Mouse (Mus musculus): ENCODE data around the gene Blm. TPM values are rescaled to one million over a fixed set of nuclear protein-coding genes. Genes with fewer than 3 reads are reported as not detected.

The Blm gene
- total and polyA plus RNA-seq, 2 experiments from 2014 or later = 4.5 to 6.4 TPM

DNA sequence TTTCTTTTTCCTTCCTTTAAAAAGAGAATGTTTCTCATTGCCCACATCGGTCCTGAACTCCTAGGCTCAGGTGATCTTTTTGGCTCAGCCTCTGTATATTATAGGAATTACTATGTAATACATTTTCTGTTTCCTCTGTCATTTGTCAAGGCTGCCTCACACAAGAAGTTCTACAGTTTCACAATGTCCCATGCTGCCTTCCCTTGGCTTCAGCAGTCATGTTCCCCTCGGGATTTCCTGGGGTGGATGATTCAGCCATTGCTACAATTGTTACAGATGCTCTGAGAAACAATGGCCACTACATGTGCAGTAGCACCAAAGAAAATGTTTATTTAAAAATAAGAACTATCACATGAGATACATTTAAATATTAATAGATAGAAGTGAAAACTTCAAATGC is 80.1 kb downstream of the Blm start:
- Histone ChIP-seq H3K9me3 (replicated peaks; ENCODE audit: control insufficient read depth, low read length) (no peaks in the 10 kb centered on the region), H3K27me3 (ENCODE audit: control insufficient read depth, insufficient read depth, low read length) (no peaks in the 10 kb centered on the region), H3K9ac (replicated peaks; ENCODE audit: low read depth, low read length) (no peak overlapping the region), H3K4me2 (ENCODE audit: low read depth, low read length) (no peak overlapping the region), H3K4me1 (ENCODE audit: control insufficient read depth, insufficient read depth) (peaks cover 29% of the 10 kb centered on the region), H3K36me3 (replicated peaks; ENCODE audit: control insufficient read depth, insufficient read depth, low read length) (peaks cover 4% of the 10 kb centered on the region; the same call in 1 of the 2 replicates), H3K4me3 (ENCODE audit: low read depth, low read length) (no peak overlapping the region), H3K27ac (ENCODE audit: low read depth) (no peak overlapping the region)
- TF ChIP-seq CTCF (IDR thresholded peaks at IDR 0.05; ENCODE audit: low read depth) (no peak), EP300 (IDR thresholded peaks at IDR 0.05; ENCODE audit: low read depth) (no peak)
- WGBS = 68% methylated on average over 2 of the region's 2 CpGs
- no peak for DNase-seq (ENCODE audit: low spot score)
- no peak for ATAC-seq (ENCODE audit: insufficient read depth, low read depth)

DNA sequence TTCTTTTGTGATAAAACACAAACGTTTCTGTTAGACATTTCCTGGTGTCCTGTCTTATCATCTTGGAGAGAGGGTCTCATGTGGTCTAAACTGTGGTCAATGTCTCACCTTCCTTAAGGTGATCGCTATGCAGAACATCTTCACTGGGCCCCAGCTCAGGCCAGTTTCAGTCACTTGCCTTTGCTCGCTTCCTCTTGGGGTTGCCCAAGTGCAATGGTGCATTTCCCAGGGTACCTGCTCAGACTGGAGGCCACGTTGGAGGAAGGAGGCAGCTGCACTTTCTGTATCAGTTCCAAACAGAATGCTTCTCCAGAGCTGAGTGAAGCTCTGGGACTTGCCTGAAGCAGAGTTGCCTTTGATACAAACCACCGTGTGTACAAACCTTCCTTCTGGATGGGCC is 80.9 kb downstream of the Blm start:
- no peak for DNase-seq (ENCODE audit: low spot score)
- Histone ChIP-seq H3K4me1 (ENCODE audit: control insufficient read depth, insufficient read depth) (peaks cover 27% of the 10 kb centered on the region; the same call in 1 of the 2 replicates), H3K4me2 (ENCODE audit: low read depth, low read length) (no peak overlapping the region), H3K4me3 (ENCODE audit: low read depth, low read length) (no peak overlapping the region), H3K36me3 (replicated peaks; ENCODE audit: control insufficient read depth, insufficient read depth, low read length) (peaks cover 4% of the 10 kb centered on the region; the same call in 1 of the 2 replicates), H3K9ac (replicated peaks; ENCODE audit: low read depth, low read length) (no peak overlapping the region), H3K9me3 (replicated peaks; ENCODE audit: control insufficient read depth, low read length) (no peaks in the 10 kb centered on the region), H3K27me3 (ENCODE audit: control insufficient read depth, insufficient read depth, low read length) (no peaks in the 10 kb centered on the region), H3K27ac (ENCODE audit: low read depth) (no peak overlapping the region)
- WGBS = 85% methylated on average over 5 of the region's 5 CpGs
- TF ChIP-seq EP300 (IDR thresholded peaks at IDR 0.05; ENCODE audit: low read depth) (no peak), CTCF (IDR thresholded peaks at IDR 0.05; ENCODE audit: low read depth) (no peak)
- ATAC-seq (ENCODE audit: insufficient read depth, low read depth) = no peak

GRCm38 (mm10) chr7:80453121-80453520 is 81.8 kb downstream of the Blm start:
- H3K4me3 ChIP-seq (ENCODE audit: low read depth, low read length) = no peak overlapping the region
- H3K4me1 ChIP-seq (ENCODE audit: control insufficient read depth, insufficient read depth) = peaks cover 22% of the 10 kb centered on the region; the same call in 1 of the 2 replicates

GRCm38 (mm10) chr7:80452241-80452640 is 82.7 kb downstream of the Blm start:
- WGBS = 58% methylated on average over 5 of the region's 5 CpGs

More at GRCm38 (mm10) chr7:80453121-80453520, 81.8 kb downstream of the Blm start:
- no peak overlapping the region for H3K4me2 ChIP-seq (ENCODE audit: low read depth, low read length)
- no peaks in the 10 kb centered on the region for H3K9me3 ChIP-seq (replicated peaks; ENCODE audit: control insufficient read depth, low read length)
- H3K9ac ChIP-seq (replicated peaks; ENCODE audit: low read depth, low read length) = no peak overlapping the region
- TF ChIP-seq CTCF (IDR thresholded peaks at IDR 0.05; ENCODE audit: low read depth) (no peak), EP300 (IDR thresholded peaks at IDR 0.05; ENCODE audit: low read depth) (no peak)
- no peak overlapping the region for H3K27ac ChIP-seq (ENCODE audit: low read depth)
- peaks cover 4% of the 10 kb centered on the region; the same call in 1 of the 2 replicates for H3K36me3 ChIP-seq (replicated peaks; ENCODE audit: control insufficient read depth, insufficient read depth, low read length)
- 81% methylated on average over 3 of the region's 3 CpGs for WGBS
- no peaks in the 10 kb centered on the region for H3K27me3 ChIP-seq (ENCODE audit: control insufficient read depth, insufficient read depth, low read length)
- ATAC-seq (ENCODE audit: insufficient read depth, low read depth) (no peak), DNase-seq (ENCODE audit: low spot score) (no peak)

GRCm38 (mm10) chr7:80451550-80452232 is 83.2 kb downstream of the Blm start:
- no peak overlapping the region for H3K4me3 ChIP-seq (ENCODE audit: low read depth, low read length)
- no peak for TF ChIP-seq CTCF (IDR thresholded peaks at IDR 0.05; ENCODE audit: low read depth)
- no peak for TF ChIP-seq EP300 (IDR thresholded peaks at IDR 0.05; ENCODE audit: low read depth)
- H3K9ac ChIP-seq (replicated peaks; ENCODE audit: low read depth, low read length) = no peak overlapping the region
- DNase-seq (ENCODE audit: low spot score) (no peak), ATAC-seq (ENCODE audit: insufficient read depth, low read depth) (peak; percentile 62)
- H3K27ac ChIP-seq (ENCODE audit: low read depth) = peak overlapping the region; percentile 65
- H3K36me3 ChIP-seq (replicated peaks; ENCODE audit: control insufficient read depth, insufficient read depth, low read length) = peaks cover 4% of the 10 kb centered on the region; the same call in 1 of the 2 replicates
- H3K27me3 ChIP-seq (ENCODE audit: control insufficient read depth, insufficient read depth, low read length) = no peaks in the 10 kb centered on the region
- H3K4me2 ChIP-seq (ENCODE audit: low read depth, low read length) = no peak overlapping the region
- peaks cover 21% of the 10 kb centered on the region for H3K4me1 ChIP-seq (ENCODE audit: control insufficient read depth, insufficient read depth)
- no peaks in the 10 kb centered on the region for H3K9me3 ChIP-seq (replicated peaks; ENCODE audit: control insufficient read depth, low read length)
- 45% methylated on average over 3 of the region's 3 CpGs for WGBS

More at GRCm38 (mm10) chr7:80452241-80452640, 82.7 kb downstream of the Blm start:
- no peaks in the 10 kb centered on the region for H3K9me3 ChIP-seq (replicated peaks; ENCODE audit: control insufficient read depth, low read length)
- no peak for ATAC-seq (ENCODE audit: insufficient read depth, low read depth)
- no peak for DNase-seq (ENCODE audit: low spot score)
- no peak overlapping the region for H3K4me2 ChIP-seq (ENCODE audit: low read depth, low read length)
- no peak overlapping the region for H3K9ac ChIP-seq (replicated peaks; ENCODE audit: low read depth, low read length)
- peaks cover 18% of the 10 kb centered on the region; the same call in 1 of the 2 replicates for H3K4me1 ChIP-seq (ENCODE audit: control insufficient read depth, insufficient read depth)
- no peaks in the 10 kb centered on the region for H3K27me3 ChIP-seq (ENCODE audit: control insufficient read depth, insufficient read depth, low read length)
- H3K4me3 ChIP-seq (ENCODE audit: low read depth, low read length) = no peak overlapping the region
- peak overlapping the region; percentile 65 for H3K27ac ChIP-seq (ENCODE audit: low read depth)
- H3K36me3 ChIP-seq (replicated peaks; ENCODE audit: control insufficient read depth, insufficient read depth, low read length) = peaks cover 4% of the 10 kb centered on the region; the same call in 1 of the 2 replicates
- TF ChIP-seq CTCF (IDR thresholded peaks at IDR 0.05; ENCODE audit: low read depth) (no peak), EP300 (IDR thresholded peaks at IDR 0.05; ENCODE audit: low read depth) (no peak)

All from heart, postnatal 0 days (tissue).